Mouse (Mus musculus): ENCODE data around the gene Dock6. TPM values are rescaled to one million over a fixed set of nuclear protein-coding genes. Genes with fewer than 3 reads are reported as not detected.
A peak's percentile ranks its signal among the peaks of the same experiment; 100 is the strongest.

The Dock6 gene
- polyA plus RNA-seq, 1 experiment from 2014 or later: 18.9 TPM

- no peak overlapping the region for H3K9ac ChIP-seq
- no peak overlapping the region for H3K4me2 ChIP-seq
- 62% methylated on average over 14 of the region's 14 CpGs for WGBS
- H3K36me3 ChIP-seq (replicated peaks): 0 out of 2 replicates have a peak, but pooled peaks cover 4% of the 10 kb centered on the region
- H3K9me3 ChIP-seq: no peaks in the 10 kb centered on the region
- ATAC-seq (ENCODE audit: low FRiP score): no peak
- H3K4me3 ChIP-seq (replicated peaks): no peak overlapping the region
- no peak overlapping the region for H3K27ac ChIP-seq
- H3K4me1 ChIP-seq: peaks cover 22% of the 10 kb centered on the region
- H3K27me3 ChIP-seq: no peaks in the 10 kb centered on the region
Measured at GRCm38 (mm10) chr9:21845381-21846080, 6.9 kb downstream of the Dock6 start.

- Histone ChIP-seq H3K27ac (no peak overlapping the region), H3K4me2 (no peak overlapping the region), H3K4me1 (peaks cover 16% of the 10 kb centered on the region), H3K27me3 (no peaks in the 10 kb centered on the region), H3K4me3 (replicated peaks) (no peak overlapping the region), H3K9me3 (no peaks in the 10 kb centered on the region), H3K9ac (no peak overlapping the region), H3K36me3 (replicated peaks) (peaks cover 14% of the 10 kb centered on the region; the same call in 1 of the 2 replicates)
- no peak for ATAC-seq (ENCODE audit: low FRiP score)
- WGBS: 92% methylated on average over 6 of the region's 6 CpGs
Measured at GRCm38 (mm10) chr9:21843086-21843485, 9.3 kb downstream of the Dock6 start.

GRCm38 (mm10) chr9:21842391-21842790 lies 10.0 kb downstream of the Dock6 start:
- 57% methylated on average over 5 of the region's 5 CpGs for WGBS
- Histone ChIP-seq H3K4me2 (no peak overlapping the region), H3K27me3 (no peaks in the 10 kb centered on the region), H3K4me1 (peaks cover 9% of the 10 kb centered on the region), H3K27ac (no peak overlapping the region), H3K9me3 (no peaks in the 10 kb centered on the region), H3K9ac (no peak overlapping the region), H3K36me3 (replicated peaks) (peaks cover 14% of the 10 kb centered on the region; the same call in 1 of the 2 replicates), H3K4me3 (replicated peaks) (no peak overlapping the region)
- ATAC-seq (ENCODE audit: low FRiP score): no peak

- H3K4me1 ChIP-seq: no peaks in the 10 kb centered on the region
- H3K4me2 ChIP-seq: no peak overlapping the region
- no peak overlapping the region for H3K9ac ChIP-seq
- H3K27me3 ChIP-seq: no peaks in the 10 kb centered on the region
- peaks cover 14% of the 10 kb centered on the region; the same call in 1 of the 2 replicates for H3K36me3 ChIP-seq (replicated peaks)
- ATAC-seq (ENCODE audit: low FRiP score): no peak
- no peaks in the 10 kb centered on the region for H3K9me3 ChIP-seq
- WGBS: 95% methylated on average over 6 of the region's 6 CpGs
- no peak overlapping the region for H3K4me3 ChIP-seq (replicated peaks)
- H3K27ac ChIP-seq: no peak overlapping the region
Measured at GRCm38 (mm10) chr9:21841340-21841739, 11.1 kb downstream of the Dock6 start.

- H3K9me3 ChIP-seq: no peaks in the 10 kb centered on the region
- no peaks in the 10 kb centered on the region for H3K4me1 ChIP-seq
- WGBS: 59% methylated on average over 8 of the region's 8 CpGs
- no peaks in the 10 kb centered on the region for H3K27me3 ChIP-seq
- no peak overlapping the region for H3K9ac ChIP-seq
- 0 out of 2 replicates have a peak, but pooled peaks have one; percentile 41 for ATAC-seq (ENCODE audit: low FRiP score)
- no peak overlapping the region for H3K4me3 ChIP-seq (replicated peaks)
- no peak overlapping the region for H3K27ac ChIP-seq
- peaks cover 14% of the 10 kb centered on the region; the same call in 1 of the 2 replicates for H3K36me3 ChIP-seq (replicated peaks)
- no peak overlapping the region for H3K4me2 ChIP-seq
Measured at GRCm38 (mm10) chr9:21840115-21840787, 12.2 kb downstream of the Dock6 start.

- Histone ChIP-seq H3K4me3 (replicated peaks) (no peak overlapping the region), H3K9ac (no peak overlapping the region), H3K27me3 (no peaks in the 10 kb centered on the region), H3K27ac (no peak overlapping the region), H3K9me3 (no peaks in the 10 kb centered on the region), H3K4me2 (no peak overlapping the region), H3K4me1 (no peaks in the 10 kb centered on the region), H3K36me3 (replicated peaks) (peaks cover 10% of the 10 kb centered on the region; the same call in 1 of the 2 replicates)
- WGBS: 91% methylated on average over 2 of the region's 2 CpGs
- no peak for ATAC-seq (ENCODE audit: low FRiP score)
Measured at GRCm38 (mm10) chr9:21837690-21838089, 14.7 kb downstream of the Dock6 start.

GRCm38 (mm10) chr9:21835258-21835912 lies 17.1 kb downstream of the Dock6 start, which contains the start of gene Angptl8:
Gene Angptl8 (plus strand): TSS chr9:21835510.
- no peak within 1 kb of the TSS for H3K4me3 ChIP-seq (replicated peaks)
- no peaks in the 10 kb centered on the region for H3K27me3 ChIP-seq
- H3K4me1 ChIP-seq: no peaks in the 10 kb centered on the region
- H3K36me3 ChIP-seq (replicated peaks): peaks cover 10% of the 10 kb centered on the region
- no peak within 1 kb of the TSS for H3K4me2 ChIP-seq
- H3K9me3 ChIP-seq: no peaks in the 10 kb centered on the region
- H3K9ac ChIP-seq: no peak within 1 kb of the TSS
- ATAC-seq (ENCODE audit: low FRiP score): no peak
- no peak within 1 kb of the TSS for H3K27ac ChIP-seq
- WGBS: 85% methylated on average over 15 of the region's 15 CpGs

- H3K9me3 ChIP-seq: no peaks in the 10 kb centered on the region
- 89% methylated on average over 20 of the region's 20 CpGs for WGBS
- H3K9ac ChIP-seq: 0 out of 2 replicates have a peak overlapping the region, but pooled peaks have one; percentile 7
- no peaks in the 10 kb centered on the region for H3K27me3 ChIP-seq
- no peak overlapping the region for H3K27ac ChIP-seq
- H3K4me1 ChIP-seq: no peaks in the 10 kb centered on the region
- H3K4me3 ChIP-seq (replicated peaks): no peak overlapping the region
- no peak for ATAC-seq (ENCODE audit: low FRiP score)
- H3K4me2 ChIP-seq: no peak overlapping the region
- H3K36me3 ChIP-seq (replicated peaks): peaks cover 4% of the 10 kb centered on the region; the same call in 1 of the 2 replicates
Measured at GRCm38 (mm10) chr9:21831558-21832240, 20.7 kb downstream of the Dock6 start.

- Histone ChIP-seq H3K27ac (no peak overlapping the region), H3K4me1 (no peaks in the 10 kb centered on the region), H3K4me2 (no peak overlapping the region), H3K9ac (no peak overlapping the region), H3K27me3 (no peaks in the 10 kb centered on the region), H3K36me3 (replicated peaks) (peaks cover 4% of the 10 kb centered on the region; the same call in 1 of the 2 replicates), H3K9me3 (no peaks in the 10 kb centered on the region), H3K4me3 (replicated peaks) (no peak overlapping the region)
- ATAC-seq (ENCODE audit: low FRiP score): no peak
- WGBS: 92% methylated on average over 11 of the region's 11 CpGs
Measured at GRCm38 (mm10) chr9:21830936-21831335, 21.5 kb downstream of the Dock6 start.

GRCm38 (mm10) chr9:21830461-21830850 lies 22.0 kb downstream of the Dock6 start:
- ATAC-seq (ENCODE audit: low FRiP score): no peak
- no peaks in the 10 kb centered on the region for H3K9me3 ChIP-seq
- H3K27me3 ChIP-seq: no peaks in the 10 kb centered on the region
- no peak overlapping the region for H3K4me3 ChIP-seq (replicated peaks)
- no peak overlapping the region for H3K4me2 ChIP-seq
- no peak overlapping the region for H3K27ac ChIP-seq
- WGBS: 81% methylated on average over 5 of the region's 5 CpGs
- peaks cover 4% of the 10 kb centered on the region; the same call in 1 of the 2 replicates for H3K36me3 ChIP-seq (replicated peaks)
- no peak overlapping the region for H3K9ac ChIP-seq
- no peaks in the 10 kb centered on the region for H3K4me1 ChIP-seq

GRCm38 (mm10) chr9:21829834-21830460 lies 22.5 kb downstream of the Dock6 start:
- Histone ChIP-seq H3K27me3 (no peaks in the 10 kb centered on the region), H3K9ac (no peak overlapping the region), H3K4me1 (no peaks in the 10 kb centered on the region), H3K4me3 (replicated peaks) (no peak overlapping the region), H3K9me3 (no peaks in the 10 kb centered on the region), H3K36me3 (replicated peaks) (peaks cover 4% of the 10 kb centered on the region; the same call in 1 of the 2 replicates), H3K27ac (no peak overlapping the region), H3K4me2 (no peak overlapping the region)
- no peak for ATAC-seq (ENCODE audit: low FRiP score)
- WGBS: 90% methylated on average over 14 of the region's 14 CpGs
